Mouse (Mus musculus) G1E (cell line): ENCODE measurements around the gene Zmiz2. TPM values are rescaled to one million over a fixed set of nuclear protein-coding genes. Genes with fewer than 3 reads are reported as not detected.

Source experiments
- ATAC-seq: 2 replicates; pipeline ENCODE4 v1.8.0; 2016; ENCODE audit warnings: mild to moderate bottlenecking; ENCODE audit not compliant: insufficient number of reproducible peaks, poor library complexity, low FRiP score, severe bottlenecking; ENCODE audit errors: extremely low read depth
- DNase-seq: peaks from one replicate; pipeline ENCODE4 v3.0.0; 2012; ENCODE audit warnings: low spot score
- H3K27me3 ChIP-seq: 2 replicates; pipeline ENCODE4 v1.6.1; 2012; ENCODE audit warnings: mild to moderate bottlenecking, low read length, inconsistent platforms; ENCODE audit not compliant: insufficient read depth
- H3K36me3 ChIP-seq: replicated peaks from 2 replicates; pipeline ENCODE3; 2012; ENCODE audit warnings: mild to moderate bottlenecking, inconsistent platforms
- H3K4me1 ChIP-seq: 2 replicates; pipeline ENCODE4 v1.6.1; 2012; ENCODE audit warnings: low read depth, low read length, inconsistent platforms, mixed read lengths; ENCODE audit not compliant: insufficient read depth
- H3K4me3 ChIP-seq: 2 replicates; pipeline ENCODE4 v1.5.1; 2012; ENCODE audit warnings: low read depth, mild to moderate bottlenecking, inconsistent platforms, low read length, moderate library complexity, mixed read lengths
- H3K9me3 ChIP-seq: replicated peaks from 2 replicates; pipeline ENCODE4 v1.6.1; 2012; ENCODE audit warnings: inconsistent platforms
- CTCF ChIP-seq: IDR thresholded peaks from 2 replicates; pipeline ENCODE4 v1.5.1; 2012; ENCODE audit warnings: low read depth, low read length, inconsistent platforms, mixed read lengths
- GATA1 ChIP-seq: IDR thresholded peaks from 2 replicates; pipeline ENCODE4 v1.6.1; 2012; ENCODE audit warnings: borderline replicate concordance, low read length, inconsistent platforms, mixed read lengths
- GATA2 ChIP-seq: IDR thresholded peaks from 2 replicates; pipeline ENCODE4 v1.6.1; 2012; ENCODE audit warnings: low read depth, low read length, inconsistent platforms, borderline replicate concordance
- POLR2AphosphoS5 ChIP-seq: IDR thresholded peaks from 2 replicates; pipeline ENCODE4 v1.6.1; 2012; ENCODE audit warnings: low read depth, low read length, inconsistent platforms; ENCODE audit not compliant: insufficient replicate concordance
- TAL1 ChIP-seq: conservative IDR thresholded peaks from 2 replicates; pipeline ENCODE4 v1.6.1; 2012; ENCODE audit warnings: low read depth, low read length, inconsistent platforms, mixed read lengths
- polyA plus RNA-seq: library from polyadenylated mRNA; stranded (reverse); fragments of >175 nt; gene quantifications from 2 replicates; pipeline ENCODE4 v1.2.3, GENCODE M21; 2012
- total RNA-seq, 2 experiments: library from RNA; stranded (forward) in 1 of 2; stranded (reverse) in 1 of 2; fragments of 200-1000 nt in 1 of 2; fragments of >200 nt in 1 of 2; fragmentation: Nextera tagmentation in 1 of 2; gene quantifications; 2 replicates each; pipeline ENCODE4 v1.2.3; 2014 to 2017

Gene Zmiz2
- total and polyA plus RNA-seq, 3 experiments, result 7.1 to 245 (median 63.4) TPM

- Histone ChIP-seq H3K36me3 (peaks cover 81% of the 10 kb centered on the region), H3K27me3 (no peaks in the 10 kb centered on the region), H3K4me3 (no peak overlapping the region), H3K4me1 (peaks cover 47% of the 10 kb centered on the region), H3K9me3 (no peaks in the 10 kb centered on the region)
- ATAC-seq (no peak), DNase-seq (no peak)
- TF ChIP-seq TAL1 (no peak), GATA2 (no peak), GATA1 (no peak), CTCF (no peak), POLR2AphosphoS5 (no peak)
Observed at GRCm38 (mm10) chr11:6393866-6394265, 5.0 kb downstream of the Zmiz2 start.

GRCm38 (mm10) chr11:6395565-6395964 is 6.7 kb downstream of the Zmiz2 start:
- ATAC-seq, result no peak
- no peak for DNase-seq
- H3K9me3 ChIP-seq, result no peaks in the 10 kb centered on the region
- H3K36me3 ChIP-seq, result peaks cover 92% of the 10 kb centered on the region
- H3K4me3 ChIP-seq, result no peak overlapping the region
- TF ChIP-seq CTCF, result no peak
- no peaks in the 10 kb centered on the region for H3K27me3 ChIP-seq
- H3K4me1 ChIP-seq, result peaks cover 37% of the 10 kb centered on the region

- no peaks in the 10 kb centered on the region for H3K9me3 ChIP-seq
- H3K36me3 ChIP-seq, result peaks cover 96% of the 10 kb centered on the region
- H3K4me3 ChIP-seq, result no peak overlapping the region
- TF ChIP-seq TAL1, result no peak
- DNase-seq, result no peak
- no peaks in the 10 kb centered on the region for H3K27me3 ChIP-seq
- no peak for ATAC-seq
- peaks cover 16% of the 10 kb centered on the region for H3K4me1 ChIP-seq
Observed at GRCm38 (mm10) chr11:6398141-6398540, 9.3 kb downstream of the Zmiz2 start.

DNA sequence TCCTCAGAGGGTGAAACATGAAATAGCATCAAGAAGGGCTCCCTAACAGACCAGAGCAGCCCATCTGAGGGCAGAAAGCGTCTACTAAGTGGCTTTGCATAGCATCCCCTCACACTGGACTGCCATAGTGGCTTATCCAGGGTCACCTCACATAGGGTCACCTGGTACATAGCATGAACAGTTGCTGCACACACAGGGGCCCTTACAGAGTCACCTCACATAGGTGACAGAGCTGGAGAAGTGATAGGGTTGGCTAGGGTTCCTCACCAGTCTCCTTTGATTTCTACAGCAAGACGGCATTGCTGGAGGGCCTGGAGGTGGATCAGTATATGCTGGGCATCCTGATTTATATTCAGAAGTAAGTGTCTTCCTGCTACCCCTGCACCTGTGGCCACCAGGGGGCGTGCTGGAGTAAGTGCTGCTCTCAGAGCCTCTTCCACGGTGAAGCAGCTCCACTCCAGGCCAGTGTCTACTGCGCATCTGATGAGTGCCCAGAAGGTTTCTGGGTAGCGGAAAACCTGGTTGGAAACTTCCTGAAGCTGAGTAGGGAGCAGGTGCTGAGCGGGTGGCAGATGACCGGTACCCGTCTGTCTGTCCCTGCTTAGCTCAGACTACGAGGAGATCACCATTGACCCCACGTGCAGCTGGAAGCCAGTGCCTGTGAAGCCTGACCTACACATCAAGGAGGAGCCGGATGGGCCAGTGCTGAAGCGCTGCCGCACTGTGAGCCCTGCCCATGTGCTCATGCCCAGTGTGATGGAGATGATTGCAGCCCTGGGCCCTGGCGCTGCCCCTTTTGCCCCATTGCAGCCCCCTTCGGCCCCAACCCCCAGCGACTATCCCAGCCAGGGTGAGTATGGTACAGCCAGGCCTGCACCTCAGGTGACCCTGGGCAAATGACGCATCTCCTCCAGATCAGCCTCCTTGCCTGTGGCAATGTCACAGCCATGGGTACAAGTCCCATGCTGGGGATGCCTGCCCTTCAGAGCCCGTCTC is 13.9 kb downstream of the Zmiz2 start:
- peak; percentile 66 for DNase-seq

GRCm38 (mm10) chr11:6403830-6404405 is 15.0 kb downstream of the Zmiz2 start:
- TF ChIP-seq GATA1 (no peak), GATA2 (no peak), CTCF (no peak), TAL1 (no peak), POLR2AphosphoS5 (no peak)
- DNase-seq (no peak), ATAC-seq (no peak)
- Histone ChIP-seq H3K36me3 (peaks cover 82% of the 10 kb centered on the region), H3K9me3 (no peaks in the 10 kb centered on the region), H3K4me3 (no peak overlapping the region), H3K4me1 (peaks cover 12% of the 10 kb centered on the region), H3K27me3 (no peaks in the 10 kb centered on the region)

More for the DNA sequence above, 13.9 kb downstream of the Zmiz2 start:
- peaks cover 12% of the 10 kb centered on the region for H3K4me1 ChIP-seq
- H3K9me3 ChIP-seq, result no peaks in the 10 kb centered on the region
- TF ChIP-seq POLR2AphosphoS5, result no peak
- TF ChIP-seq CTCF, result peak; percentile 88
- TF ChIP-seq GATA1, result no peak
- ATAC-seq, result peak; percentile 45
- no peaks in the 10 kb centered on the region for H3K27me3 ChIP-seq
- peaks cover 92% of the 10 kb centered on the region for H3K36me3 ChIP-seq
- no peak overlapping the region for H3K4me3 ChIP-seq

- peaks cover 72% of the 10 kb centered on the region for H3K36me3 ChIP-seq
- no peak for TF ChIP-seq CTCF
Observed at GRCm38 (mm10) chr11:6404699-6405566, 16.1 kb downstream of the Zmiz2 start.

More at GRCm38 (mm10) chr11:6404699-6405566, 16.1 kb downstream of the Zmiz2 start:
- H3K9me3 ChIP-seq, result no peaks in the 10 kb centered on the region
- H3K4me1 ChIP-seq, result peaks cover 17% of the 10 kb centered on the region
- no peak for ATAC-seq
- H3K4me3 ChIP-seq, result no peak overlapping the region
- no peaks in the 10 kb centered on the region for H3K27me3 ChIP-seq
- no peak for DNase-seq
